Mouse (Mus musculus) lung, adult 2 months (tissue): Measurements from ENCODE around the gene Chil6.

Source experiments
- CTCF ChIP-seq: fragments of 200-500 bp; IDR thresholded peaks from 2 replicates; pipeline ENCODE4 v1.5.1; 2011; ENCODE audit warnings: mild to moderate bottlenecking, low read length, control low read depth; ENCODE audit not compliant: insufficient read depth
- POLR2A ChIP-seq: fragments of 200-500 bp; IDR thresholded peaks from 2 replicates; pipeline ENCODE4 v1.6.1; 2011; ENCODE audit warnings: low read depth, mild to moderate bottlenecking, control low read depth, low read length, borderline replicate concordance; ENCODE audit errors: extremely low read depth

DNA sequence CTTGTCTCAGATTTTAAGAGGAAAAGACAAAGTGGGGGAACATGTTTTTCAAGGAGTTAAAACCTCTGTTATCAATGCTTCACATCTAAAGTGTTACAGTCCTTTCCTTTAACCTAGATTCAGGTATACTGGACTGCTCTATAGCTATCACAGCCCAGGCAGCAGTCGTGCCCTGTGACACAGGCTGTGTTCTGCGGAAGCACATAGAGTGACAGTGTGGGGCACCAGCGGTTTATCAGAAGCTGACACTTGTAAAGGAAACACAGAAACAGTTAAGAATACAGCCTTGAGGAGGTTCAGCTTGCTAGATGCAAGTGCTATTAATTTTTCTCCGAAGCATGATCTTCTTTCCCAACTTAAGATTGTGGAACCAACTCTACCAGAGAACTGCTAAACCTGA lies 46.6 kb upstream of the Chil6 start:
- TF ChIP-seq CTCF: no peak
- TF ChIP-seq POLR2A: no peak
